Mouse (Mus musculus) duodenum, adult 2 months (tissue): Measurements from ENCODE around the gene Epo. TPM values are rescaled to one million over a fixed set of nuclear protein-coding genes. Genes with fewer than 3 reads are reported as not detected.

ENCODE experiments used
- polyA plus RNA-seq: library from polyadenylated mRNA; depleted of rRNA; stranded (reverse); fragments of >200 nt; gene quantifications from 2 replicates; pipeline ENCODE4 v1.2.3, GENCODE M21; 2012; ENCODE audit warnings: low replicate concordance; rRNA removed

Epo gene
- polyA plus RNA-seq = not detected in 2 replicates

DNA sequence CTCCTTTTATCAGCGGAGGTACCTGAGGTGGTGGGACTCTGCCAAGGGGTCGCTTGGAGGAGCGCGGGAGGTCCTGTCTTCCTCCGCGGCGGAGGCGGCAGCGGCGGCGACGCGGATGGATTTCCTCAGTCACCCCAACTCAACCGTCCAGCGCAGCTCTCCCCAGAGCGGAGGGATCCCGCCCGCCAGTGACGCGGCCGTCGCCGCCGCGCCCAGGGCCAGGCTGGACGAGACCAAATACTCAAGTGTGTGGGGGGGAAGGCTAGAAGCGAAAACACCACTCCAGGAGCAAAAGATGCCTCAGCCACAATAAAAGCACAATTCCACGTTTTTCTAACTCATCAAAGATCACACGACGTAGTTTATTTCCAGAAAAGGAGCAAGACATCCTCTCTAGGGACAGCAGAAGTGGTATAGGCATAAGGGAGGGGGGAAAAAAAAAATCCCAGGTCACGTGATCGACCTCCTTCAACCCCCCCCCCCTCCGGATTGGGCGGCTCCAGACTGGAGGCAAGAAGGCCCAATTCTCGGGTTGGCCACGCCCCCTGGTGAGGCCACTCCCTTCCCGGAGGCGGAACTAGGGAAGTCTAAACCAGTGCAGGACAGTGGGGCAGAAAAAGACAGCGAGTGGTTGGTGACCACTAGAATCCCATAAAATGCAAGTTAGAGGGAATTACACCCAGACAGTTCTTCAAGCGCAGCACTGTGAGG lies at the start of gene Epo, which contains the start of gene Gnb2:
TSS of gene Epo (minus strand) at position 126 of the 711 bp plus-strand sequence.
TSS of gene Gnb2 (minus strand) at position 394 of the 711 bp plus-strand sequence.

DNA sequence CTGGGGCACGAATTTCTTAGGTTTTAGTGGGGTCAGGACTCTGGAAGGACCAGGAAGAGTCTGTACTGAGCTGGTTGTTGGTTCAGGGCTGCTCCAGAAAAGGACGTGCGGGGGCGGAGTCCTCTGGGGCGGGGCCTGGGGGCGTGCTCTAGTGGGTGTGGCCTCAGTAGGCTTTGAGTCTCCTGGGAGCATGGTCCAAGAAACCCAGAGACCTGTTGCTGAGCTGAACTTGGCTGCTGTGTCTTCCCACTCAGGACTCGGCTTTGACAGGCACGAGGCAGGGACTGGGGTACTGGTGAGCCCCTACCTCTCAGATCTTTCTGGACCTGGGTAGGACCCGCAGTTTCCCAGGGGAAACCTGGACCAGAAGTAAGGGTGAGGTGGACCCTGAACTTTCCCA lies 36.6 kb upstream of the Epo start, which contains the start of gene Tfr2:
TSS of gene Tfr2 (plus strand) at position 176 of the 400 bp plus-strand sequence.

DNA sequence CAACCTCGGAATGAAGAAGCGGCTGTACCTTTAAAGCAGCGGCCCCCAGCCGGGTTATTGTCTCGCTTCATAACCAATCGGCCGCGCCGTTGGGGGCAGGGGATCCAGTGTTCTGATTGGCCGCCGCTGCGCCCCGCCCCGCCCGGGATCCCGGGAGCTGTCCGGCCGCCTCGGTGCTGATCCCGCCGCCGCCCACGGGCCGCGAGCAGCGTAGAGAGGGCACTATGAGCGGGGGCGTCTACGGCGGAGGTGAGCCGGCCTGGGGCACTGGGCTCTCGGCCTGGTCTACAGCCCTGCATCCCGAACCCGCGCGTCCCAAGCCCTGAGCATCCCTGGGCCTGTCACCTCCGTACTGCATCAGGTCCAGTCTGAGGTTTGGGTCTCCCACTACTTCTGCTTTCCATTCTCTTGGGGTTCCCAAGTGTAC lies 20.4 kb upstream of the Epo start, which contains the start of gene Actl6b:
TSS of gene Actl6b (plus strand) at position 107 of the 427 bp plus-strand sequence.

DNA sequence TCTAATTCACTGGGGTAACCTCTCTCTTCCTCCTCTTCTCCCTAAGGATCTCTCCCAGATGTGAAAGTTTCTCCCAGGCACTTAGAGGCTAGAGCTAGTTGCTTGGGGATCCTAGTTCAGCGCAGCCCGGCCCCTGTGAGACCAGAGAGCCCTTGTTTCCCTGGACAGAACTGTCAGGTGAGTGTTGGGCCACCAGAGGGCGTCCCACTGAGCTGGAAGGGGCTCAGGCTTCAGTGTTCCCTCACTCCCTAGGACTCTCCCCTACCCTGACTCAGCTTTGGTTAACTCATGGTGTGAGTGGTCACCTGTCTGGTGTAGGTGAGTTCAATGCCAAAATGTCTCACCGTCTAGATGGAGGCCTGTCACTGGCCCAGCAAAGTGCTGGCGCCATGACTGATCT lies 14.6 kb downstream of the Epo start, which contains the start of gene Gigyf1:
TSS of gene Gigyf1 (plus strand) at position 113 of the 400 bp plus-strand sequence.

DNA sequence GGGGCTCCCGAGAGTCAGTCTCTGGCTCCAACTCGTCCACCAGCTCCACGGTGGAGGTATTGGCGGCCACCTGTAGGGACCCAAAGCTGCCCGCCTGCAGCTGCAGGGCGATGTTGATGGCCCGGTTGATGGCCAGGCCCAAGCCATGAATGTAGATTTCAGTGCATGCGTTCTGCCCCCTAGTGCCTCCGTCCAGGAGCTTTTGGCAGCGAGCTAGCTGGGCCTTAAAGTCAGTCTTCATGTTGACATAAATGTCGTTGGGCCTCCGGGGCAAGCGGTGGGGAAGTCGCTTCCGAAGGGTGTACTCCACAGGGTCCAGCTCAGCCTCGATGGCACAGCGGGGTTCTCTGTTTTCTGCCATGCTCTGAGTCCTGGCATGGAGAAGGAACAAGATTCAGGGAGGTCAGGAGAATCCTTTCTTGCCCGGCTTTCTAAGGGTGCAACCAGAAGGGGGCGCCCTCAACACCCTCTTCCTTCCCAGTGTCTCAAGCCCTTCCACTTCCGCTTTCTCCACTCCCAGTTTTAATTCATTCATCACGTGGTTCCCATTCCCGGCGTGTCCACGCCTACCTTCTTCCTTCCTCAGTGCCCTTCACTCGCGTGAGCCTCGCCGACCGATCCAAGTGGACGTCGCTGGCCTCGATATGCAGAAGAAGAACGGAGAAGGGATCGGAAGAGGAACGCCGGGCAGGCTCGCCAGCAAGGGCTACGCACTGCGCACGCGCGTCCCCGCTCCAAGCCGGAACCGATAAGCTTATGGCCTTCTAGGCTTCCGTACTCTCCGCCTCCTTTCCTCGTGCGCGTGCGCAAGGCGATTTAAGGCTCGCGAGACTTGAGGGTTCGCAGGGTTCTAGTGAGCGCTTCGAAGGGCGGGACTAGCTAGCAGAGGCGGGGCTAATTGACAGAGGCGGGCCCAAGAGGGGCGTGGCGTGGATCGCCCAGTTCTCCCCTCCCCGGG lies 31.1 kb downstream of the Epo start, which contains the start of gene Pop7:
TSS of gene Pop7 (minus strand) at position 810 of the 958 bp plus-strand sequence.

DNA sequence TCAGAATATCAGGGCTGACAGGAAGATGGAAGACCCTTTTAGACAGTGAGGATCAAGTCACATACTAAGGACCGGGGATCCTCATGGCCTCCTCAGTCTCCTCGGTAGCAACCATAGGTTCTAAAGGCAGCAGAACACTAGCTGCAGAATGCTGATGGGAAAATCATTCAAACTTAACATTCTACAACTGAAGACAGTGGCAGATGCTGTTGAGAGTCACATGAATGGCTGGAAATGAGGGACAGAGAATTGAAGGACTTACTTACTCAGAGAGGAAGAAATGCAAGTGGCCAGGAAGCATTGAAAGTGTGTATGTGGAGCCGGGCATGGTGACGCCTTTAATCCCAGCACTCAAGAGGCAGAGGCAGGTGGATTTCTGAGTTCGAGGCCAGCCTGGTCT lies 56.1 kb downstream of the Epo start, which contains the start of gene Zan:
TSS of gene Zan (minus strand) at position 101 of the 400 bp plus-strand sequence.

Other genes with a start within 250 kb of the Epo start
- gene Ache, start 245.7 kb downstream of the Epo start, polyA plus RNA-seq = 6.9 and 12.6 TPM in 2 replicates
- gene Ufsp1, start 238.6 kb downstream of the Epo start, polyA plus RNA-seq = 12.4 and 23.2 TPM in 2 replicates
- 102 and 115 TPM in 2 replicates for gene Srrt, start 225.6 kb downstream of the Epo start, polyA plus RNA-seq
- gene Trip6, start 218.8 kb downstream of the Epo start, polyA plus RNA-seq = 10.1 and 23.7 TPM in 2 replicates
- gene Slc12a9, start 199.6 kb downstream of the Epo start, polyA plus RNA-seq = 20.7 and 23.6 TPM in 2 replicates
- gene Ephb4, start 183.1 kb downstream of the Epo start, polyA plus RNA-seq = 22.6 and 28.6 TPM in 2 replicates
- 0.88 and 2.8 TPM in 2 replicates for gene Zan, start 56.2 kb downstream of the Epo start, polyA plus RNA-seq
- 37.9 and 47.1 TPM in 2 replicates for gene Pop7, start 30.7 kb downstream of the Epo start, polyA plus RNA-seq
- 11.8 and 16.6 TPM in 2 replicates for gene Gigyf1, start 14.7 kb downstream of the Epo start, polyA plus RNA-seq
- gene Gnb2, start 268 bp upstream of the Epo start, polyA plus RNA-seq = 831 and 1,332 TPM in 2 replicates
- 1.1 TPM in 2 replicates for gene Actl6b, start 20.3 kb upstream of the Epo start, polyA plus RNA-seq
- gene Tfr2, start 36.6 kb upstream of the Epo start, polyA plus RNA-seq = 0.81 and 1.1 TPM in 2 replicates
- 135 and 239 TPM in 2 replicates for gene Mospd3, start 67.8 kb upstream of the Epo start, polyA plus RNA-seq
- gene Pcolce, start 80.5 kb upstream of the Epo start, polyA plus RNA-seq = 33.2 and 49.9 TPM in 2 replicates
- 0.18 and 0.78 TPM in 2 replicates for gene Fbxo24, start 95.8 kb upstream of the Epo start, polyA plus RNA-seq
- gene Lrch4, start 95.9 kb upstream of the Epo start, polyA plus RNA-seq = 33.9 and 56.3 TPM in 2 replicates
- 22.3 and 27.1 TPM in 2 replicates for gene Gm20605, start 95.9 kb upstream of the Epo start, polyA plus RNA-seq
- gene Sap25, start 108.1 kb upstream of the Epo start, polyA plus RNA-seq = 114 and 144 TPM in 2 replicates
- 0.40 and 1.2 TPM in 2 replicates for gene Irs3, start 112.5 kb upstream of the Epo start, polyA plus RNA-seq
- gene Agfg2, start 151.5 kb upstream of the Epo start, polyA plus RNA-seq = 16.4 and 20.6 TPM in 2 replicates
- 13.8 and 23.5 TPM in 2 replicates for gene Nyap1, start 208.4 kb upstream of the Epo start, polyA plus RNA-seq
- 136 and 297 TPM in 2 replicates for gene Tsc22d4, start 212.5 kb upstream of the Epo start, polyA plus RNA-seq
- 44.3 and 72.5 TPM in 2 replicates for gene Ppp1r35, start 245.6 kb upstream of the Epo start, polyA plus RNA-seq